Mouse (Mus musculus) stomach, embryonic 14.5 days (tissue): Measurements from ENCODE around the gene Cep78. TPM values are rescaled to one million over a fixed set of nuclear protein-coding genes. Genes with fewer than 3 reads are reported as not detected.

Experiments used
- ATAC-seq: fragments of 200-750 bp; cut with Nextera tagmentation; 2 replicates; pipeline ENCODE4 v1.8.0; 2017; ENCODE audit warnings: low read depth, moderate TSS enrichment; ENCODE audit not compliant: insufficient number of reproducible peaks, insufficient read depth, low FRiP score
- H3K27ac ChIP-seq: fragments of 300-500 bp; sonication (generic); 2 replicates; pipeline ENCODE4 v1.5.1; 2014; ENCODE audit warnings: mild to moderate bottlenecking, low read length, moderate library complexity, mixed read lengths
- H3K27me3 ChIP-seq: fragments of 300-500 bp; sonication (generic); 2 replicates; pipeline ENCODE4 v1.6.1; 2014; ENCODE audit warnings: low read length, control low read depth, mixed read lengths; ENCODE audit not compliant: control insufficient read depth, insufficient read depth
- H3K36me3 ChIP-seq: fragments of 300-500 bp; sonication (generic); 2 replicates; pipeline ENCODE4 v1.6.1; 2014; ENCODE audit warnings: mild to moderate bottlenecking, control low read depth, low read length, moderate library complexity, mixed read lengths; ENCODE audit not compliant: control insufficient read depth, insufficient read depth
- H3K4me1 ChIP-seq: fragments of 300-500 bp; sonication (generic); 2 replicates; pipeline ENCODE4 v1.6.1; 2014; ENCODE audit warnings: low read length, control low read depth, mixed read lengths; ENCODE audit not compliant: control insufficient read depth, insufficient read depth
- H3K4me2 ChIP-seq: fragments of 300-500 bp; sonication (generic); replicated peaks from 2 replicates; pipeline ENCODE4 v1.6.1; 2014; ENCODE audit warnings: low read depth, low read length, control low read depth
- H3K4me3 ChIP-seq: fragments of 300-500 bp; sonication (generic); 2 replicates; pipeline ENCODE4 v1.5.1; 2014; ENCODE audit warnings: low read depth, low read length, control low read depth
- H3K9ac ChIP-seq: fragments of 300-500 bp; sonication (generic); replicated peaks from 2 replicates; pipeline ENCODE4 v1.6.1; 2014; ENCODE audit warnings: low read depth, mild to moderate bottlenecking, control low read depth, low read length, moderate library complexity, mixed read lengths
- H3K9me3 ChIP-seq: fragments of 300-500 bp; sonication (generic); 2 replicates; pipeline ENCODE4 v1.6.1; 2016; ENCODE audit warnings: low read depth, low read length, control low read depth; ENCODE audit not compliant: control insufficient read depth
- WGBS: fragments of 180-500 bp; shearing (Covaris S2); extraction: QIAGEN DNeasy Blood & Tissue Kit; methylation state at CpG from one replicate; pipeline ENCODE4 v1.1.7; 2014; 5-methylcytosine and 5-hydroxymethylcytosine counted together
- polyA plus RNA-seq: library from polyadenylated mRNA; unstranded; fragments of >200 nt; fragmentation: Nextera tagmentation; extraction: Ambion mirVana; gene quantifications from 2 replicates; pipeline ENCODE4 v1.2.1, GENCODE M21; 2014

Gene Cep78
- polyA plus RNA-seq, 1 experiment from 2014 or later, result 25.7 TPM

DNA sequence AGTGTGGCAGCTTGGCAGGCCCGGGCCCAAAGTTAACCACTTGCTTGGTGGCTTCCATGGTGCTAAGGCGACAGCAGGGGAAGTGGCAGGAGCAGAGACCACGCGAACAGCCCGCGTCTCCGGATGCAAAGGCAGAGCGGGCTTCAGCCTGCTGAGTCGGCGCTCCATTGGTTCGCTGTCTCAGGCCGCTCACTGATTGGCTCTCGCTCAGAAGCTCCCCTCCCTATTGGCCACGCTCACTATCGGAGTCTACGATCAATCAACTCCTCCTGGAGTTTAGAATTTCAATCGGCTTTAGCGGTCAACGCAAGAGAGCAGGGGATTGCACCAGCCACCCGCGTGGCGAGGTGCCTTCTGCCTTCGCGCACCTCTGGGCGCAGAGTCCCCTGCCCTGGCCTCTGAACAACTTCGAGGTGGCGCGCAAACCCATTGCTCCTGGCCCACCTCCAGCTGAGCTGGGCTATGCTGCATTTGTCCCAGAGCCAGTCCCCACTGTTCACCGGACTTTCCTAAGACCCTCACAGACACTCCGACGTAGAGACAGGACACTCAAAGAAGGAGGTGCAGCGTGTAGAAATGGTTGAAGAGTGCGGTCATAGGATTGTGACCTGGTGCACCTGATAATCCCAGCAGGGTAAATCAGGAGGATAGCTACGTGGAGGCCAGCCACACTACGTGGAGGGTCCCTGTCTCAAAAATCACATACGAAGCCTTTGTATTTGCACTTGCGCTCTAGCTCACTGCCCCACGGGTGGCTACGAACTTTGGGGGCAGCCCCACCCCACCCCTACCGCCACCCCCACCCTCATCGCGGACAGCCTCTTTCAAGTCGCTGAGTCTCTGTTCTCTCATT, 59.7 kb downstream of the Cep78 start:
- peak; percentile 96 for ATAC-seq
- peak overlapping the region; percentile 65 for H3K4me3 ChIP-seq
- H3K9me3 ChIP-seq, result no peaks in the 10 kb centered on the region
- H3K27ac ChIP-seq, result peak overlapping the region; percentile 80
- peak overlapping the region; percentile 40 for H3K9ac ChIP-seq
- WGBS, result 2% methylated on average over 43 of the region's 43 CpGs
- no peaks in the 10 kb centered on the region for H3K36me3 ChIP-seq
- H3K4me1 ChIP-seq, result peaks cover 14% of the 10 kb centered on the region
- H3K4me2 ChIP-seq, result peak overlapping the region; percentile 97
- no peaks in the 10 kb centered on the region for H3K27me3 ChIP-seq

- peak; percentile 64 for ATAC-seq
- H3K4me2 ChIP-seq, result peak overlapping the region; percentile 97
- H3K9me3 ChIP-seq, result no peaks in the 10 kb centered on the region
- H3K36me3 ChIP-seq, result no peaks in the 10 kb centered on the region
- WGBS, result under 1% methylated on average over 46 of the region's 46 CpGs
- peaks cover 14% of the 10 kb centered on the region for H3K4me1 ChIP-seq
- H3K9ac ChIP-seq, result peak overlapping the region; percentile 40
- H3K4me3 ChIP-seq, result peak overlapping the region; percentile 65
- H3K27me3 ChIP-seq, result no peaks in the 10 kb centered on the region
- peak overlapping the region; percentile 55; the same call in 1 of the 2 replicates for H3K27ac ChIP-seq
Measured at GRCm38 (mm10) chr19:15924181-15924865, 60.5 kb downstream of the Cep78 start.

- ATAC-seq, result no peak
- Histone ChIP-seq H3K9me3 (no peaks in the 10 kb centered on the region), H3K27ac (no peak overlapping the region), H3K4me3 (peak overlapping the region; percentile 65), H3K4me2 (peak overlapping the region; percentile 97), H3K4me1 (peaks cover 14% of the 10 kb centered on the region), H3K36me3 (no peaks in the 10 kb centered on the region), H3K27me3 (no peaks in the 10 kb centered on the region), H3K9ac (no peak overlapping the region)
- 29% methylated on average over 9 of the region's 9 CpGs for WGBS
Measured at GRCm38 (mm10) chr19:15923426-15923825, 61.4 kb downstream of the Cep78 start.

- 92% methylated on average over 7 of the region's 7 CpGs for WGBS
Measured at GRCm38 (mm10) chr19:15919336-15919735, 65.5 kb downstream of the Cep78 start.

DNA sequence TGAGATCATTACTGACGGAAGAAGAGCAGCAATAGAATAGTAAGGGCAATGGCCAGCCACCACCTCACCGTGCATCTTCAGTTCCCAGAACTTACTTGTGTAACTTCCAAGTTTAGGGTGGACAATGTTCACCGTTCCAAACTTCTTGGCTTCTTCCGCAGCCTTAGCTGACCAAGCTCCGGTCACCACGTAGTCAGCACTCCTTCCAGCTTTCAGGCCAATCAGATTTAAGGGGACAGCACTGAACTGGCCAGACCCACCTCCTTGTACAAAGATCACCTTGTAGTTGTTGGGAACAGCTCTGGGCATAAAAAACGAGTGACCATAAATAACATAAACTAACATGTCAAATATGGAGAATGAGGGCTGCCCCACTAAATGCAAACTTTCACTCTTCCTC, 66.7 kb downstream of the Cep78 start:
- H3K9ac ChIP-seq, result no peak overlapping the region
- H3K27ac ChIP-seq, result no peak overlapping the region
- 92% methylated on average over 7 of the region's 7 CpGs for WGBS
- H3K9me3 ChIP-seq, result no peaks in the 10 kb centered on the region
- no peak overlapping the region for H3K4me2 ChIP-seq
- no peak for ATAC-seq
- peaks cover 2% of the 10 kb centered on the region; the same call in 1 of the 2 replicates for H3K4me1 ChIP-seq
- no peaks in the 10 kb centered on the region for H3K27me3 ChIP-seq
- H3K36me3 ChIP-seq, result no peaks in the 10 kb centered on the region; the same call in 1 of the 2 replicates
- no peak overlapping the region for H3K4me3 ChIP-seq

More at GRCm38 (mm10) chr19:15919336-15919735, 65.5 kb downstream of the Cep78 start:
- Histone ChIP-seq H3K9ac (no peak overlapping the region), H3K36me3 (no peaks in the 10 kb centered on the region; the same call in 1 of the 2 replicates), H3K27ac (no peak overlapping the region), H3K27me3 (no peaks in the 10 kb centered on the region), H3K4me1 (peaks cover 9% of the 10 kb centered on the region), H3K9me3 (no peaks in the 10 kb centered on the region), H3K4me2 (no peak overlapping the region), H3K4me3 (no peak overlapping the region)
- no peak for ATAC-seq

GRCm38 (mm10) chr19:15913249-15913997, 71.4 kb downstream of the Cep78 start:
- 89% methylated on average over 9 of the region's 9 CpGs for WGBS
- H3K9ac ChIP-seq, result no peak overlapping the region
- no peak overlapping the region for H3K27ac ChIP-seq
- no peak overlapping the region for H3K4me3 ChIP-seq
- H3K4me1 ChIP-seq, result no peaks in the 10 kb centered on the region
- no peak overlapping the region for H3K4me2 ChIP-seq
- no peaks in the 10 kb centered on the region for H3K9me3 ChIP-seq
- no peaks in the 10 kb centered on the region for H3K27me3 ChIP-seq
- no peak for ATAC-seq
- H3K36me3 ChIP-seq, result no peaks in the 10 kb centered on the region; the same call in 1 of the 2 replicates

- H3K4me1 ChIP-seq, result no peaks in the 10 kb centered on the region
- 92% methylated on average over 5 of the region's 5 CpGs for WGBS
- no peak for ATAC-seq
- H3K9ac ChIP-seq, result no peak overlapping the region
- H3K27ac ChIP-seq, result no peak overlapping the region
- H3K4me2 ChIP-seq, result no peak overlapping the region
- no peaks in the 10 kb centered on the region for H3K9me3 ChIP-seq
- no peak overlapping the region for H3K4me3 ChIP-seq
- peaks cover 8% of the 10 kb centered on the region; the same call in 1 of the 2 replicates for H3K36me3 ChIP-seq
- H3K27me3 ChIP-seq, result no peaks in the 10 kb centered on the region
Measured at GRCm38 (mm10) chr19:15911441-15911840, 73.3 kb downstream of the Cep78 start.

- H3K4me1 ChIP-seq, result no peaks in the 10 kb centered on the region
- WGBS, result 80% methylated on average over 3 of the region's 3 CpGs
- no peak overlapping the region for H3K4me3 ChIP-seq
- no peaks in the 10 kb centered on the region for H3K9me3 ChIP-seq
- H3K27ac ChIP-seq, result no peak overlapping the region
- no peak overlapping the region for H3K9ac ChIP-seq
- no peak overlapping the region for H3K4me2 ChIP-seq
- no peak for ATAC-seq
- H3K27me3 ChIP-seq, result no peaks in the 10 kb centered on the region
- peaks cover 8% of the 10 kb centered on the region; the same call in 1 of the 2 replicates for H3K36me3 ChIP-seq
Measured at GRCm38 (mm10) chr19:15910987-15911386, 73.8 kb downstream of the Cep78 start.
